Mouse (Mus musculus) heart, adult 2 months (tissue): ENCODE measurements around the gene Ifitm2.

Experiments
- CTCF ChIP-seq: fragments of 200-600 bp; IDR thresholded peaks from 2 replicates; pipeline ENCODE4 v1.8.1; 2022; ENCODE audit warnings: antibody characterized with exemption, mild to moderate bottlenecking, moderate library complexity
- EP300 ChIP-seq: fragments of 200-500 bp; IDR thresholded peaks from 2 replicates; pipeline ENCODE4 v1.6.1; 2011; ENCODE audit warnings: low read depth, low read length, control low read depth; ENCODE audit not compliant: insufficient read depth
- POLR2A ChIP-seq: fragments of 200-500 bp; IDR thresholded peaks from 2 replicates; pipeline ENCODE4 v1.6.1; 2011; ENCODE audit warnings: mild to moderate bottlenecking, low read depth, low read length, control low read depth; ENCODE audit not compliant: insufficient read depth

GRCm38 (mm10) chr7:140982971-140983370 is 27.2 kb upstream of the Ifitm2 start:
- TF ChIP-seq CTCF (no peak), POLR2A (no peak), EP300 (no peak)
